Mouse (Mus musculus): ENCODE data around the gene BC030500.

Gene BC030500

GRCm38 (mm10) chr8:58911677-58912076, at the start of gene BC030500:
Gene BC030500 (plus strand): TSS chr8:58911755.
- DNase-seq = peak; percentile 4

GRCm38 (mm10) chr8:58886405-58886804, 25.1 kb upstream of the BC030500 start:
- DNase-seq = no peak

GRCm38 (mm10) chr8:58890591-58890990, 21.0 kb upstream of the BC030500 start:
- DNase-seq = no peak

- DNase-seq = no peak
Observed at GRCm38 (mm10) chr8:58895960-58896359, 15.6 kb upstream of the BC030500 start.

GRCm38 (mm10) chr8:58904465-58904864, 7.1 kb upstream of the BC030500 start:
- no peak for DNase-seq

GRCm38 (mm10) chr8:58912196-58912839, 763 bp downstream of the BC030500 start, which contains the start of gene Galntl6:
Gene Galntl6 (minus strand): TSS chr8:58912640.
- peak; percentile 16 for DNase-seq

- DNase-seq = peak; percentile 26
Observed at GRCm38 (mm10) chr8:58912840-58913639, 1.5 kb downstream of the BC030500 start.

- DNase-seq = no peak
Observed at GRCm38 (mm10) chr8:58913640-58913968, 2.0 kb downstream of the BC030500 start.

GRCm38 (mm10) chr8:58915142-58915541, 3.6 kb downstream of the BC030500 start:
- no peak for DNase-seq

GRCm38 (mm10) chr8:58931066-58931465, 19.5 kb downstream of the BC030500 start:
- no peak for DNase-seq

GRCm38 (mm10) chr8:58943773-58944172, 32.2 kb downstream of the BC030500 start:
- DNase-seq = no peak

GRCm38 (mm10) chr8:58957195-58957739, 45.7 kb downstream of the BC030500 start:
- DNase-seq = no peak
